Mouse (Mus musculus) ES-E14 (cell line): ENCODE results near the gene Trp53rka. TPM values are rescaled to one million over a fixed set of nuclear protein-coding genes. Genes with fewer than 3 reads are reported as not detected.

Experiments used
- DNase-seq: peaks from one replicate; pipeline ENCODE4 v3.0.0-alpha.2; 2013; ENCODE audit warnings: low read depth, low spot score
- H3K27ac ChIP-seq: 2 replicates; pipeline ENCODE4 v1.5.1; 2012; ENCODE audit warnings: low read depth, mild to moderate bottlenecking, low read length, moderate library complexity, mixed read lengths; ENCODE audit not compliant: poor library complexity, insufficient read depth, severe bottlenecking
- H3K36me3 ChIP-seq: 2 replicates; pipeline ENCODE4 v1.6.1; 2012; ENCODE audit warnings: mild to moderate bottlenecking, low read length, moderate library complexity, mixed read lengths; ENCODE audit not compliant: control insufficient read depth, poor library complexity, insufficient read depth, severe bottlenecking
- H3K4me1 ChIP-seq, 2 experiments: fragments of 150-350 bp in 1 of 2; sonication (generic) in 1 of 2; 2 replicates each; pipeline ENCODE4 v1.6.1; 2012; ENCODE audit warnings: low read length in 2 of 2, mild to moderate bottlenecking in 1 of 2, mixed read lengths in 1 of 2; ENCODE audit not compliant: control insufficient read depth in 2 of 2, insufficient read depth in 2 of 2, poor library complexity in 1 of 2
- H3K4me3 ChIP-seq, 2 experiments: fragments of 150-350 bp in 1 of 2; sonication (generic) in 1 of 2; 2 replicates each; pipeline ENCODE4 v1.5.1; 2012; ENCODE audit warnings: low read length in 2 of 2, low read depth in 1 of 2, mild to moderate bottlenecking in 1 of 2, mixed read lengths in 1 of 2; ENCODE audit not compliant: insufficient read depth in 1 of 2, poor library complexity in 1 of 2, severe bottlenecking in 1 of 2
- H3K9ac ChIP-seq: 2 replicates; pipeline ENCODE4 v1.6.1; 2012; ENCODE audit warnings: low read depth, mild to moderate bottlenecking, low read length, mixed read lengths; ENCODE audit not compliant: poor library complexity, insufficient read depth, severe bottlenecking
- H3K9me3 ChIP-seq: fragments of 150-350 bp; sonication (generic); 2 replicates; pipeline ENCODE4 v1.6.1; 2012; ENCODE audit warnings: low read depth, mild to moderate bottlenecking, low read length; ENCODE audit not compliant: control insufficient read depth, insufficient read depth
- CHD2 ChIP-seq: IDR thresholded peaks from 2 replicates; pipeline ENCODE4 v1.6.1; 2014; ENCODE audit warnings: mild to moderate bottlenecking, low read depth, low read length, inconsistent platforms
- HCFC1 ChIP-seq: IDR thresholded peaks from 2 replicates; pipeline ENCODE4 v1.6.1; 2012; ENCODE audit warnings: low read length, inconsistent platforms, borderline replicate concordance; ENCODE audit not compliant: insufficient read depth
- MAFK ChIP-seq: IDR thresholded peaks from 2 replicates; pipeline ENCODE4 v1.6.1; 2014; ENCODE audit warnings: mild to moderate bottlenecking, low read depth, low read length, inconsistent platforms; ENCODE audit not compliant: insufficient read depth
- ZC3H11A ChIP-seq: IDR thresholded peaks from 2 replicates; pipeline ENCODE4 v1.6.1; 2012; ENCODE audit warnings: low read depth, mild to moderate bottlenecking, inconsistent platforms, low read length, borderline replicate concordance
- ZNF384 ChIP-seq: IDR thresholded peaks from 2 replicates; pipeline ENCODE4 v1.6.1; 2012; ENCODE audit warnings: low read depth, low read length, inconsistent platforms
- in situ Hi-C, 2 experiments: fragments of 600-800 bp; cut with MboI; formaldehyde crosslinking; loops; one replicate each; pipeline ENCODE4 v1.15.1; 2025; ENCODE audit warnings: low sequenced_read_pairs in 2 of 2, inconsistent platforms in 1 of 2; ENCODE audit not compliant: unreplicated experiment in 2 of 2
- total RNA-seq: library from RNA; depleted of rRNA; stranded (reverse); fragments of 300-350 nt; gene quantifications from 2 replicates; pipeline ENCODE4 v1.2.3, GENCODE M21; 2012

Trp53rka gene
- total RNA-seq, 1 experiment = 22.0 TPM

DNA sequence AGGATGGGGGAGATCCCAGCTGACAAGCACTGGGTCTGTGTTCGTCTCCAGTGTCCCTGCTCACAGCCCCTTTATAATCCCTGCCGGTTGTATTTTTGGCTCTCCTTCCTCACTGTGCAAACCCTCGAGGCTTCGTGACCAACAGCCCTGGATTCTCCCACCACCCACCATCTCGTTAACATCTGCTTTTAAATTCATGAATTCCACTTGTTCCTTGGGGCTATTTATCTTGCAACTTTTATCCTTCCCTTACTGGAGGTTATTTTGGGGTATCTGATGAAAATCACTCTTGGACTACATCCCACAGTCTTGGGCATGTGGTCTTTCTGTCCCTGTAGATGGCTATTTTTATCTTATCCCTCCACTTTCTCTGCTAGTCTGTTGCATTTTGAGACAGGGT lies 17.3 kb upstream of the Trp53rka start:
- no peak overlapping the region for H3K4me3 ChIP-seq
- H3K9me3 ChIP-seq = no peaks in the 10 kb centered on the region
- no peak overlapping the region for H3K9ac ChIP-seq
- in situ Hi-C loops = no loop called here
- TF ChIP-seq HCFC1 (no peak), MAFK (no peak), ZNF384 (no peak), ZC3H11A (no peak), CHD2 (no peak)
- H3K27ac ChIP-seq = no peak overlapping the region
- no peaks in the 10 kb centered on the region for H3K36me3 ChIP-seq
- DNase-seq = no peak
- H3K4me1 ChIP-seq = peaks cover 2% of the 10 kb centered on the region in 2 experiments; a peak in 1 of 4 replicates

- no peaks in the 10 kb centered on the region for H3K9me3 ChIP-seq
- no peak for TF ChIP-seq ZC3H11A
- TF ChIP-seq ZNF384 = no peak
- TF ChIP-seq HCFC1 = no peak
- TF ChIP-seq MAFK = no peak
- TF ChIP-seq CHD2 = no peak
- in situ Hi-C loops = no loop called here
- no peak for DNase-seq
- H3K4me3 ChIP-seq = no peak overlapping the region
- H3K4me1 ChIP-seq = peaks cover 2% of the 10 kb centered on the region in 2 experiments; a peak in 1 of 4 replicates
- no peak overlapping the region for H3K9ac ChIP-seq
- H3K36me3 ChIP-seq = no peaks in the 10 kb centered on the region
- H3K27ac ChIP-seq = no peak overlapping the region
Measured at GRCm38 (mm10) chr2:165509686-165510085, 16.6 kb upstream of the Trp53rka start.

GRCm38 (mm10) chr2:165503259-165504203 lies 10.4 kb upstream of the Trp53rka start, which contains the start of gene Slc2a10:
Gene Slc2a10, plus strand, starts transcription at chr2:165503787.
- Histone ChIP-seq H3K27ac (no peak within 1 kb of the TSS), H3K9ac (peak within 1 kb of the TSS; percentile 49; the same call in 1 of the 2 replicates), H3K36me3 (no peaks in the 10 kb centered on the region), H3K9me3 (no peaks in the 10 kb centered on the region), H3K4me3 (peak within 1 kb of the TSS; percentile 61 to 62; a peak in 3 of 4 replicates), H3K4me1 (no peaks in the 10 kb centered on the region)
- TF ChIP-seq ZC3H11A = no peak
- no peak for TF ChIP-seq HCFC1
- no peak for TF ChIP-seq CHD2
- TF ChIP-seq MAFK = no peak
- no peak for TF ChIP-seq ZNF384
- no peak for DNase-seq
- in situ Hi-C loops = no loop called here

DNA sequence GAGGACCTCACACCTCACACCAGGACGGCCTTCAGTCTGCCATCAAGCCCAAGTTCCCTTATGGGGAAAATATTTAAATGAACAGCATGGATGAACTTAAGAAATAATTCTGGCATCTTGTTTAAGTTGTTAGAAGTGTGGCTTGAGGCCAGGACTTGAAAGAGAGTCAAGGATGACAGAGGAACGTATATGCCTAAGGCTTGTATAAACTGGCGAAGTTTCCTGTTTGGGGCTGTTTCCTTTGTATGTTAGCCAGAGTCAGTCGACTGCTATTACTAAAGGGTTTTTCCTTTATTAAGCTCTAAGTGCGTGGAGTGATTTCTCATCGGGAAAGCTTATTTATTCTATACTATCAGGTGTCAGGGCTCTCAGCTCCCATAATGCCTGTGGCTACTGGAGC lies 5.7 kb upstream of the Trp53rka start:
- TF ChIP-seq ZC3H11A = no peak
- TF ChIP-seq HCFC1 = no peak
- no peak for TF ChIP-seq CHD2
- no peak for TF ChIP-seq MAFK
- TF ChIP-seq ZNF384 = no peak
- in situ Hi-C loops = no loop called here
- no peaks in the 10 kb centered on the region for H3K36me3 ChIP-seq
- H3K4me3 ChIP-seq = no peak overlapping the region
- no peak overlapping the region for H3K27ac ChIP-seq
- H3K4me1 ChIP-seq = peaks cover 0 to 3% of the 10 kb centered on the region in 2 experiments; a peak in 2 of 4 replicates
- H3K9ac ChIP-seq = no peak overlapping the region
- no peaks in the 10 kb centered on the region for H3K9me3 ChIP-seq
- no peak for DNase-seq
